Mouse (Mus musculus) adrenal gland, adult 18-20 months (tissue): ENCODE data around the gene Spef1. TPM values are rescaled to one million over a fixed set of nuclear protein-coding genes. Genes with fewer than 3 reads are reported as not detected.
A peak's percentile ranks its signal among the peaks of the same experiment; 100 is the strongest.

ENCODE experiments used
- DNase-seq, 2 experiments: peaks; one replicate each; pipeline ENCODE4 v3.0.0; 2021 to 2022; ENCODE audit warnings: low spot score in 2 of 2
- total RNA-seq, 2 experiments: library from RNA; stranded (reverse); gene quantifications; 1 replicate in 1 of 2; 2 replicates in 1 of 2; pipeline ENCODE4 v1.2.3; 2021

The Spef1 gene
- total RNA-seq, 2 experiments from 2014 or later, result 4.5 to 5.6 TPM

DNA sequence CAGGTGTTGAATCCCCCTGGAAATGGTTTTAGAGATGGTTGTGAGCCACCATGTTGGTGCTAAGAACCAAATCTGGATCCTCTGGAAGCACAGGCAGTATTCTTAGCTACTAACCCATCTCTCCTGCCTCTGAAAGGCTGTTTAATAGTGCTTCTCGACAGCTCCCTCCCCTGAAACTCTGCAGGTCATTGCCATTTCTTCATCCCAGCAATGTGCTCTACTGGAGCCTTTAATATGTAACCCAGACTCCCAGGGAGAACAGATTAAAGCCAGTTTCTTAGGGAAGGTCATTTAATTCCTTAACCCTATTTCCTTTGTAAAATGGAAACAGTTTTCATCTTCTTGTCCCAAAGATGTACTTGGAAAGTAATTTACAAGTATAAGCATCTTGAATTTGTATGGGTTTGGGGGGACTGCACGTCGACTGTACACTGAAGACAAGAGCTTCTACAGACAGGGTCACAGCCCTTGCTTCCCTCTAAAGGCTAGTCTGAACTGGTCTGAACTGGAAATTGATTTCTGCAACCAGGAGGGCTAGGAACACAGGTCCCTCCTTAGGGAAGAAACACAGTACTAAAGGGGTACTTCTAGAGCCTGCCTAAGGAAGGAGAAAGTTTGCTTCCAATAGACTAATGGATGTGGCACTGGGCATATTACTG is 11.7 kb downstream of the Spef1 start:
- no peak for DNase-seq

DNA sequence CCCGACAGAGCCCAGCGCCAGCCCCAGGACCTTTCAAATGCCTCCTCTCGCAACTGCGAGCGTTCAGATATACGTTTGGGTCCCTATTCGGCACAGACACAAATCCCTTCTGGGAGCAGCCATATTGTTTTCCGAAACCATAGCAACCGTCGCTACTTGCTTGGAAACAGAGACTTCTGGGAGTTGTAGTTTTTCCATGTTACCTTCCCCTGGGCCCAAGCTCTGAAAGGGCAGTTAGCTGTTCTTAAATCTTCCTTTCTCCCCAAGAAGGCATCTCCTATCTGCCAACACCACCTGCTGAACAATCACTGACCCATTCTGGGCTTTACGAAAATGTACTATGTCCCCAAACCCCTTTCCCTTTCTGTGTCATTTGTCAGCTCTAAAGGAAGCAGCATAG is 12.4 kb downstream of the Spef1 start:
- peak in 1 of 2 experiments; percentile 39 for DNase-seq

DNA sequence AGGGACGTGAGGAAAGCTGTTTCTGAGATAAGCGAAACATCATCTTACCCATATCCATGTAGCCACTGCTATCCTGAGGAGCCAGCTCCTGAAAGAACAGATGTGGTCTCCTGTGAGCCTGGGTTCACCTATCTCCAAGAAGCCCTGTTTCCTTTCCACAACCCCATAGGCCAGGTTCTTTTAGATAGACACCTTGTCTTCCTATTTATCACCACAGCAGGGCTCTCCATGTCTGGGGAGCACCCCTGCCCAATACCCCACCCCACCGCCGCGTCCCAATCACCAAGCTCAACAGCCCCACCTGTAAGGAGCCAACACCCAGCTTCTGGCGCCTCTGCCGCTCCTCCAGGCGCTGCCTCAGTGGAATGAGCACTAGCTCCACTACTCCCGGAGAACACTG is 14.8 kb downstream of the Spef1 start:
- no peak for DNase-seq

DNA sequence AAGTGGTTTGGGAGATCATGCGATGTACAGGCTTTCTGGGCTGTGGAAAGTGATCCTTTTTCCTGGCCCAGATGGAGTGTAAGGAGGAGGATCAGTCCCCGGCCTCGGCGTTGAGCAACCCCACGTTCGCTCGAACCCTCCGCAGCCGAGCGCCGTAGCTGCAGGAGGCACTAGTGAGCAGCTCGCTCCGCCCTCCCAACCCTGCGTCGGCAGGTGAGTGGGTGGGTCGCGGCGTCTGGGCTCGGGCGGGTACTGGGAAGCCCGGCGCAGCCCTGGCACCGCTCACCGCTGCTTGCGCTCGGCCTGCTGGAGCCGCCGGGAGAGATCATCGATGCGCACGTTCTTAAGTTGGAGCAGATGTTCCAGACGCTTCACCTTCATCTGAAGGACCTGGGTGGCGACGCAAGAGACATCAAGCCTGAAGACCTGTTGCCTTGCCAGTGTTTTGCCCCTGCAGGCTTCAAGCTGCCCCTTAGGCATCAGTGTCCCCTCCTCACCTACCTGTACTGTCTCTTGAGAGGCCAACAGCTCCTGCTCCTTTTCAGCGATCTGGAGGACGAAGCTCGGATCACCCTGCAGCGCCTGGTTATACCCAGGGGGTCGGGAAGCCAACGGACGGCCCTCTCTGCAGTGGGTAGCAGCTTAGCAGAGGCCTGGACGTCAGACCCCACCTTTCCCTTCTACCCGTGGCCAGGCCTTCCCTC is 15.5 kb downstream of the Spef1 start:
- DNase-seq, result peak; percentile 65 to 68

DNA sequence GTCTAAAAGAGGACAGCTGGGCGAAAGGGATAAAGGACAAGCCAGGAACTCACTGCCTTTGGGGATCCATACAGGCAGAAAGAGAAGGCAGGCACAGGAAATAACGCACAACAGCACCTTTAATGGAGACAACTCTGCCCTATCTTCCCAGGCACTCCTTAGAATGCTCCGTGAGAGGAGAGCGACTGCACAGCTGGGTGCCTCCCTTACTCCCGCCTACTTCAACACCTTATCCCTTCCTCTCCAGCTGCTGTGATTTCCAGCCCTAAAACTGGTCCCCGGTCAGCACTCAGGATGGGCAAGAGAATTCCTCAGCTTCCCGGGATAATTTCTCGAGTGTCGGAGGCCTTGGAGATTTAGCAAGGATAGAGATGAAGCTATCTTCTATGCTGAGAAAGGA is 16.1 kb downstream of the Spef1 start:
- DNase-seq, result no peak

DNA sequence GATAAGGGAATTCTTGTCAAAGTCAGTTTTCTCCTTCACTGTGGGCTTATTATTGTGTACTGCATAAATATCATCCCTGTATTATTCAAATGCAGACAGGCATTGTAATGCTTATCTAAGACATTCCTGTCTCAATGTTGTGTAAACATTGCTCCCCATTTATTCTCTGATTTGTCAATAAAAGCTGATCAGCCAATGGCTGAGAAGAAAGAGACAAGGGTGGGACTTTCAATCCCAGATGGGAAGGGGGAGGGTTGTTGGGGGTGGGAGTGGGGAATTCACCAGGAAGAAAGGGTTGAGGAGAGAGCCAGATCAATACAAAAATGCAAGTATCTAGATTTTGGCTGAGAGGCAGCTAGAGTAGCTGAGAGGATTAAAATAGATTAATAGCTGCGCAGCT is 18.2 kb downstream of the Spef1 start:
- no peak for DNase-seq

DNA sequence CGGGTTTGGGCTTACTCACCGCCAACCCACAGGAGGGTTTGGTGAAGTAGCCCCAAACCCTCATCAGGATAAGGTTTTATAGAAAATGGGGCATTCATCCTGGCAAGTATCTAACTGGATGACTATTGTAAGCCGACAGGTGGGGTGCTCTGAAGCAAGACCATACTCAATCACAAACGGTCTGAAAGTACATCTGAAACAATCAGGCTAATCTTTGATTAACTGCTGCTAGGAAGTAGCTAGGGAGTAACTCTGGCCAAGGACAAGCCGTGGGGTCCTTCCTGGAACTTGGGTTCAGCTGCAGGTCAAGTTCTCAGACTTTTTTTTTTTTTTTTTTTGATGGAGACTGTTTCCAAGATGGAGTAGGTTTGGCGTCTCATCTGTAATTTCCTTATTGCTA is 19.1 kb downstream of the Spef1 start:
- DNase-seq, result no peak

DNA sequence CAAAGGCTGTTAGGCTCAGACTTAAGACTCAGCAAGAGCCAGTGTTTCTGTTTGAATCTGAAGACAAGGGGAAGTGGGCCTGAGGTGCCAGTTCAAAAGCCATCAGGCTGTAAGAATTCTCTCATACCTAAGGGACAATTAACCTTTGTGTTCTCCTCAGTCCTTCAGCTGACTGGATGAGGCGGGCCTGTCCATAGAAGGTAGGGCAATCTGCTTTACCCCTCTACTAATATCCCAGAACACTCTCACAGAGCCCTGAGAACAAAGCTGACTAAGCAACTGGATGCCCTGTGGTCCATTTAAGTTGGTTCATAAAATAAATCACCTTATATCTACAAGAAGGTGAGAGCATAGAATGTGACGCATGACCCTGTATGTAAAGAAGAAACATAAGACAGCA is 20.9 kb downstream of the Spef1 start:
- DNase-seq, result no peak

DNA sequence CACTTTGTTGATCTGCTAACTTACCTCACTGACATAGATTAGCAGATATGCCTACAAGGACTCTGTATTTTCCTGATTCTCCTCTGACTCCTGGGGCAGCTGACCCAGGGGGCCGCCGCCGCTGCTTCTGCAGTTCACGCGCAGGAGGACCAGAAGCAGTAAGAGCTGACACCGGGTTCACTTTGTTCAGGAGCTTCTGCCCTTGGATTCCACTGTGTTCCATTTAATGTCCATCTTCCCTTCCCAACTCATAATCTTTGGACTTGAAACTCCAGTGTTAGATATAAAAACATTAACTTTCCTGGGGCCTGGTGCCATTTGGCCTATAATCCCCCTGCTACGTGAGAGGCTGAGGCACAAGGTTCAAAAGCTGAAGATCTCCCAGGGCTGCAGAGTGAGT is 23.2 kb downstream of the Spef1 start:
- no peak for DNase-seq

DNA sequence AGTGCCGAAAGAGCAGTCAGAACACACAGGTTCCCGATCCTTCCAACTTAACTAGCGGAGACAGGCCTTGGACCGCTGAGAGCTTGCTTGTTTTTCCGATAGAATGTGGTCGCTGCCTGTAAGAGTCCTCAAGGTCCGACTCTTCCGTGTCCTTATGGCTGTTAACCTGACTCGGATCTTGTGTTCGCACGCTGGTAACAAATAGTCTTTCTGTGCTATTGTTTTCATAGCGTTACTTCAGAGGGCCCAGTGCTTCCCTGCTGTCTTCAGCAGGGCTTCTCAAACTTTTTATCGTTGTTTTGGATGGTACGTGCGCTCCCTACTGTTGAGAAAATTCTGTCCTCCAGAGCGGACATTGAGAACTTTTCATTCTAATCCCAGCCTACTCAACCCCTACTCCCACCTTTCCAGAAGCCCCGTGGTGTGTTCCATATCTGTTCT is 26.4 kb downstream of the Spef1 start:
- no peak for DNase-seq

DNA sequence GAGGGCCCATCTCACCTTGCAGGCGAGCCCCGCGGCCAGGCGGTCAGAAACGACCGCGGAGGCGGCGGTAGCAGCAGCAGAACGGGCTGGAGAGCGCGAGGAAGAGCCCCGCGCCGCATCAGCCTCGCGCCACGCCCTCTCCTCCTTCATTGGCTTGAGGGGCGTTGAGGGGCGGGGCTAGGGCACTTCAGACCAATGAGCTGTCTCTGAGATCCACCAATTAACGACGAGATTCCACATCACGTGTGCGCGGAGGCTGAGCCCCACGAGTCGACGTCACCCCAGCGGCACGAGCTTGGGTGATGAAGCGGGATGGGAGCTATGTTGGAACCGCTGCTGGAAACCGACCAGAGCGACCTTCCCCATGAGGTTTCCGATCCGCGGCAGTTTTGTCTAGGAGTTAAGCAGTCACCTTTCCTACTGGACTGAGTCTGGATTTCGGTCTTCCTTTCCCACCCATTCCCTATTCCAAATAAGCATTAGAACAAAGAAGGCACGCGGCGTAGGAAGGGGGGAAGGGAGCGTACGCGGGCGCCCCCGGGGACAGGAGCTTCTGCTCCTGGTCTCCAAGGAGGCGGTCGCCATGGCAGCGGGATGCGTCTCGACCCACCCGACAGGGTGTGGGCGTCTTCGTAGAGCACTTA is 27.0 kb downstream of the Spef1 start, which contains the start of gene 1700037H04Rik:
1700037H04Rik (minus strand) TSS at position 144 of the 644 bp plus-strand sequence.
- DNase-seq, result peak; percentile 90 to 91

DNA sequence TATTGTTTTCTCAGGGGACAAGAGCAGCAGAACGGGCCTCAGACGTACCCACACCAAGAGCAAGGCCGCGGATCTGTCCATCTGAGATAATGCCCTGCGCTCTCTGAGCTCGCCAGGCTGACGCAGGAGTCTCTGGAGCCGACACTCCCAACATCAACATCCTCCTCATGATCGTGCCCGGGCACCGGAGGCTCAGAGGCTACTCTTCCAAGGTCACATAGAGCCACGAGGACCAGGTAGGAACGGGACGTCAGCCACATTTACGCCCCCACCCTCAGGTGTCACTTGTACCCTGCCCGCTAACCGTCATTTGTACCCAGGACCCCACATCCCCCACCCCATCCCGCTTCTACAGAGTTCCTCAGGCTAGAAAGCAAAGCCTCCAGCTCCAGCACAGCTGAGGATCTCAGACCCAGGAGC is 27.6 kb downstream of the Spef1 start:
- DNase-seq, result peak in 1 of 2 experiments; percentile 22

DNA sequence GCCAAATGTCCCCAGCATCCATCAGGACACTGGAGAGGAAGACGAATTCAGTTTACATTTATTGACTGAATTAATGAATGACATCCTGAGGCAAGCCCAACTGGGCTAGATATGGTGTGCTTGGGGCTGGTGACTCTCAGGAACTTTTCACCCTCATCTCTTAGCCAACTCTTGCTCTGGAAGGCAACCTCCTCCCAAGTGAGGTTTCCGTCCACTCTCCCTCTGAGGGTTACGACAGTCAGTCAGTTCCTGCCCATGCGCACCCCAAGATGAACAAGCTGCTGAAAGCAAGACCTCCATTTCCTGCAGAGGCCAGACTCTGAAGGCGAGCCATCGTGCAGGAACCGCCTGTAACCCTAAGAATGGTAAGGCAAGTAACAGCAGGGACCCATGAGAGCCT is 30.1 kb downstream of the Spef1 start:
- no peak for DNase-seq

DNA sequence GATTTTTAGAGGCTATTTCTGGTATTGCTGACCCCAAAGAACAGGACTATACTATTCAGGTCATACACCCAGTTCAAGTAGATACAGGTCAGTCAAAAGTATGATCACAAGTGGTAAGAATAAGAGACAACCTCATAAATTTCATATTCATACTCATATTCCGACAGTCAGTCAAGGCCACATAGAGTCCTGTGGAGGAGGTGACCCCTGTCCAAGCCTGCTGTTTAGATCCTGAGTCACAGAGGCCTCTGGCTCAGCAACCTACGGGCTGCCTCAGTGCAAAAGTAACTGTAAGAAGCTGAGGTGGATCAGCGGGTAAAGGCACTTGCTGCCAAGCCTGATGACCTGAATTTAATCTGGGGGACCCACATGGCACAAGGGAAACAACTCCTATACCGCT is 33.0 kb downstream of the Spef1 start:
- DNase-seq, result no peak

DNA sequence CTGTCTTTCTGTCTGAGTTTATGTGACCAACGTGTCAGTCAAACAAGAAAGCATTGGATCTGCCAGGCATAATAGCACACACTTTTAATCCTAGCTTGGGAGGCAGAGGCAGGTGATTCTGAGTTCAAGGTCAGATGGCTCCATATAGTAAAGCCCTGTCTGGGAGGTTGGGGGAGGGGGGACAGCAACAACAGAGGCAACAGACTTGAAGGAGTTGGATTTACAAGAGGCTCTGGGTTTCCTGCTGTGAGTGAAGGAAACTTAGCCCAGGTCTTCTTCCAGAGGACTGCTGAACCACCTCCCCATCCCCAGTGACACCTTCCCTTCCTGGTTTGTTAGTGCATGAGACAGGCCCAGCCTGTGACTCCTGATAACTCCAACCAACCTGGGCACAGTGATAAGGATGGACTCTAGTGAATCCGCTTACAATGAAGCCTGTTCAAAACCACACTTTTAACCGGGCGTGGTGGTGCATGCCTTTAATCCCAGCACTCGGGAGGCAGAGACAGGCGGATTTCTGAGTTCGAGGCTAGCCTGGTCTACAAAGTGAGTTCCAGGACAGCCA is 34.8 kb downstream of the Spef1 start:
- DNase-seq, result no peak

DNA sequence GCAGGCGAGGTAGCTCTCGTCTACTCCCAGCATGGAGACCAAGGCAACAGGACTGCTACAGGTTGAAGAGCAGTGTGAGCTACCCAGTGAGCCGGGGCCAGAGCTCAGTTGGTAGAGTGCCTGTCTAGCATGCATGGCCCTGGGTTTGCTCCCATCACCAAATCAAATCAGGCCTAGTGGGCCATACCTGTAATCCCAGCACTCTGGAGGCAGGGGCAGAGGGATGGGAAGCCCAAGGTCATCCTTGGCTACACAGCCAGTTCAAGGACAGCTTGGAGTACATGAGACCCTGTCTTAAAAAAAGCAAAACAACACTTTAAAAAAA is 37.9 kb downstream of the Spef1 start:
- DNase-seq, result no peak

DNA sequence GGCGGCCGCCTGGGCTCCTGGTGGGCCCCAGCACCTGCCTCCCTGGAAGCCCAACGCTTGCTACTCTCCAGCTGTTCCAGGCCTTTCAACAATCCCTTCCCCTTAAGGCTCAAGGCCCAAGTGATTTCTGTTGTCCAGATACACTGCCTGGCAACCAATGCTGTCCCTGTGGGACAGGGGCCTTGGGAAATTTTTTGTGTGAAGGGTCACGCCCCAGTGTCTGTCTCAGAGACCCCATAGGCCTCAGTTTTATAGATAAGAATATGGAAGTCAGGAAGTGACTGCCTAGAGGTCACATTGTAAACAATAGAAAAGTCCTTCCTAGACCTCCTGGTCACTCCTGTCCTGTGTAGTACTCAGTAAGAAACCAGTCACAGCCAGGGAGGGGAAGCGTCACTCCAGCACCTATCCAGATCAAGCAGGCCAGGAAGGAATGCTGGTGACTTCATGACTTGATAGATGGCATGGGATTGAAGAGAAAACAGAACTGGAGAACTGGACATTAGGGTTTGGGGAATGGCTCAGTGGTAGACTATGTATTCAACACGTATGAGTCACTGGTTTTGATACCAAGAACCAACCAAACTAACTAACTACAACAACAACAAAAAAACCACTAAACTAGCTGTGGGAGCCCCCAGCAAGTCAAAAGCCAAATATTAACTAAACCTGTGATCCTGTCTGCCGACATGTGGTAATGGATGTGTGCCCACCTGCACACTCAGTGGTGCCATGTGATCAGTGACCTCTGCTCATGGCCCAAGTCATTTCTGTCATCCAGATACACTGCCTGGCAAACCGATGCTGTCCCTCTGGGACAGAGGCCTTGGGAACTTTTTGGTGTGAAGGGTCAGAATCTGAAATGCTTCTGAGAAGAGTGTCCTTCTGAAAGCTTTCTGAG is 38.5 kb downstream of the Spef1 start:
- no peak for DNase-seq

DNA sequence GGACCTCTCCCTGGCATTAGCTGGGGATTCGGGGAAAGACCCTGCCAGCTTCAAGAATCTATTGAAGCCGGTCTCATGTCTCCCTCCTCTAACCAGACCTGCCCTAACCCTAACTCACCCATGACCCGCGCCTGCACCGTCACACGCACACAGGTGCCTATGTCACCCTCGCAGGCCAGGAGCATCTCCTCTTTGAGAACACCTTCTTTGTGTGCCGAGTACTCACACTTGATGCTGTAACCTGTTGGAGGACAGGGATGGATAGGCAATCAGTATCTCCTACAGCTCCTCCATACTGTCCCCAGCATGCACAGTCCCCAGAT is 40.1 kb downstream of the Spef1 start:
- no peak for DNase-seq

DNA sequence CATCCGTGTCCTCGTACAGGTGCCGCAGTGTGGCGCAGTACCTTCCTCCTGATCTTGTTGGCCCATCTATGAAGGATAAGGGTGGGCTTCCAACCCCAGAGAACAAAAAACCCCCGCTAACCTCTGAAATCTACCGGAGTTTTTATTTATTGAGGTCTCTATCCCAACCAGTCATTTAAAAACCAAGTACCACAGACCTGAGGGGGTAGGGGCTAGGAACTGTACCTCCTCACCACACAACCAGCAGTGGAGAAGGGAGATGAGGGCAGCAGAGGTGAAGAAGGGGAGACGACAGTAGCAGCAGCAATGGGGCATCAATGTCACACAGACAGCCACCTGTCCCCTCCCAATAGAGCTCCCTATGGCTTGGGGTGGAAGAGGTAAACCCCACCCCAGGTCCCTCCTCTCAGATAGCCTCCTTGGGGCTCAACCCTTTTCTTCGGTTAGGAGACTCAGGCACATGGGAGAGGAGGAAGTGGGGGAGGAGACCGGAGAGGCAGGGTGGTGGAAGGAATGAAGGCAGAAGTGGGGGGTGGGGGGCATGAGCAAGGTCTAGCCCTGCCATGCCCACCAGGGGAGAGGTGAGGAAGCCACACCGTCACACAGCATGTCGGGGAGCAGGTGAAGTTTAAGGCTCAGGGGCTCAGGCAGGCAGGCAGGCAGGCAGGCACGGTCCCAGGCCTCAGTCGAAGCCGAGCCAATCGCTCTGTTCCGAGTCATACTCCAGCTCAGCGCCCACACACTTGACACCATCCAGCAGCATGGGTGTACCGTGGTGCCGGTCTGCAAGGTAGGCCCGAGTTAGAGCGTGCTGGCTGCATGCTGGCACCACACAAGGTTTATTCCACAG is 40.7 kb downstream of the Spef1 start:
- DNase-seq, result no peak

DNA sequence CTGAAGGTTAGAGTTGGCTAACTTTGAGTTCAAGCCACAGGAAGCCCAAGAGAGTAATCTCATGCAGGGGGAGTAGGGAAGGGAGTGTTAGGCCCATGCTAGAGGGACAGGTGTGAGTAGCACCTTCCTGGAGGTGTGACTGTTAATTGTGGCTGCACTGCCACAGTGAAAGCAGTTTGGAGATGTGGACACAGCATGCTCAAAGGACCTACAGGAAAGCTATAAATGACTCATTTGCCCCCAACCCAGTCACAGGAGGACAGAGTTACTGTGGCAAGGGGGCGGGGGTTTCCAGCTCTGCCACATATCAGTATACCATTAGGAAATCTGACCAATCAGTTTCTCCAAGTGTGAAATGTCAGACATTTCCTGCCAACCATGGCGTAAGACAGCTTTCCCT is 41.5 kb downstream of the Spef1 start:
- DNase-seq, result no peak
